Mouse (Mus musculus) thymus, adult 2 months (tissue): Measurements from ENCODE around the gene Zfp663.

Experiments used
- CTCF ChIP-seq: fragments of 200-500 bp; IDR thresholded peaks from 2 replicates; pipeline ENCODE4 v1.5.1; 2012; ENCODE audit warnings: mild to moderate bottlenecking, control low read depth, low read length, moderate library complexity, borderline replicate concordance; ENCODE audit not compliant: control insufficient read depth, poor library complexity, insufficient read depth; ENCODE audit errors: extremely low read depth
- POLR2A ChIP-seq: fragments of 200-500 bp; IDR thresholded peaks from 2 replicates; pipeline ENCODE4 v1.6.1; 2012; ENCODE audit warnings: mild to moderate bottlenecking, low read length, control low read depth, moderate library complexity; ENCODE audit not compliant: control insufficient read depth, poor library complexity, insufficient read depth; ENCODE audit errors: extremely low read depth

DNA sequence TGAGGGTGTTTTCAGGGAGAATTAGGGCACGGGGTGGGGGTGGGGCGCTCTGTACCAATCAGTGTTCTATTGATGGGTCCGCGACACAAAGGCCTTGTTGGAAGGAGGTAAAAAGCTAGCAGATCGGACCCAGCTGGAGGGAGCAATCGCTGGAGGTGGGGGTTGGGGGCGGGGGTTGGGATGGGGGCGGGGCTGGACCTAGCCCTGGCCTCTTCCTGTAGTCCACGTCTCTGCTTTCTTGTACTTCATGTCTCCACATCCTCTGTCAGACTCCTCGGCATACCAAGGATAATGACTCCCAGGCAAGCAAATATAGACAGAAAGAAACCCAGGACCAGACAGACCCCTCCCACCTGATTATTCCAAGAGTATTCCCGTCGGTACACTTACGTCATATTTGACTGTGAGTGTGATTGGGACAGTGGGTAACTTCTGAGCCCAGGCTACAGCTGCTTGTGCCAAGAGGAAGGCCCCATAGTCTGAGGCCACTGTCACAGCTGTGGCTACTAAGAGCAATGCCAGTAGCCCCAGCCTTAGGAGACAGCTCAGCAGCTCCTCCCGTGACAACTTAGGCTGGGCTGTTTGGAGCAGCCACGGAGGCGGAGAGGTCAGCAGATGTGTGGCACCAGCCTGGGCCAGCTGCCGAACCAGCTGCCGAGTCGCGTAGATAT lies 28.4 kb upstream of the Zfp663 start:
- TF ChIP-seq POLR2A (no peak), CTCF (no peak)
